10 mouse cellular contexts compared by ENCODE assay signal in genomic region chr2:26638039-26638438, GRCm38 (mm10). TPM values are rescaled to one million over a fixed set of nuclear protein-coding genes. Genes with fewer than 3 reads are reported as not detected.
DNase-seq lines count a peak whose midpoint lies in the region; ATAC-seq and TF ChIP-seq lines count a peak whose summit lies in the region.
"Had no signal": no experiment of that assay in that cellular context is flagged by ENCODE, and none has a peak within 500 bp of the region (broad histone marks: within the 10 kb centered on the region; RNA-seq: fewer than 3 reads in every experiment).

No protein-coding gene starts in this region.

- no peak for TF ChIP-seq EP300 in stomach, postnatal 0 days (optimal IDR thresholded peaks at IDR 0.05)

- peaks cover 34% of the 10 kb centered on the region for H3K36me3 ChIP-seq in stomach, embryonic 14.5 days (ENCODE audit: control insufficient read depth, insufficient read depth, low read length)
- peaks cover 18% of the 10 kb centered on the region for H3K36me3 ChIP-seq in stomach, postnatal 0 days (ENCODE audit: control insufficient read depth, insufficient read depth, low read length)
- peaks cover 54% of the 10 kb centered on the region for H3K36me3 ChIP-seq in forebrain, embryonic 14.5 days (ENCODE audit: control insufficient read depth, insufficient read depth, low read length)
- peaks cover 57% of the 10 kb centered on the region for H3K36me3 ChIP-seq in limb, embryonic 14.5 days (ENCODE audit: control insufficient read depth, insufficient read depth, low read length)
- H3K36me3 ChIP-seq in stomach, embryonic 16.5 days (ENCODE audit: control insufficient read depth, insufficient read depth, low read length), result peaks cover 13% of the 10 kb centered on the region

- no peak for DNase-seq in stomach, postnatal 0 days (ENCODE audit: low spot score)
- no peak for DNase-seq in forebrain, embryonic 14.5 days (ENCODE audit: low spot score)
- DNase-seq in limb, embryonic 14.5 days (ENCODE audit: low spot score), result no peak
- no peak for DNase-seq in adrenal gland, adult (ENCODE audit: inconsistent age in 2 of 2, low spot score in 1 of 2)
- DNase-seq in right cerebral cortex, postnatal 4 days, result no peak
- no peak for DNase-seq in left cerebral cortex, postnatal 36 days (ENCODE audit: low spot score in 2 of 2)

- H3K4me1 ChIP-seq in stomach, embryonic 14.5 days (ENCODE audit: control insufficient read depth, insufficient read depth, low read length), result peaks cover 16% of the 10 kb centered on the region
- peaks cover 6% of the 10 kb centered on the region; the same call in 1 of the 2 replicates for H3K4me1 ChIP-seq in stomach, postnatal 0 days (replicated peaks; ENCODE audit: control insufficient read depth, insufficient read depth)
- H3K4me1 ChIP-seq in forebrain, embryonic 14.5 days (ENCODE audit: control insufficient read depth, insufficient read depth, low read length), result peaks cover 13% of the 10 kb centered on the region
- peaks cover 18% of the 10 kb centered on the region for H3K4me1 ChIP-seq in limb, embryonic 14.5 days (ENCODE audit: control insufficient read depth, insufficient read depth, low read length)
- peaks cover 23% of the 10 kb centered on the region for H3K4me1 ChIP-seq in stomach, embryonic 16.5 days (ENCODE audit: control insufficient read depth, insufficient read depth, low read length)

- H3K4me3 ChIP-seq in stomach, embryonic 14.5 days (ENCODE audit: low read depth, low read length), result peak overlapping the region; percentile 88; the same call in 1 of the 2 replicates
- H3K4me3 ChIP-seq in stomach, postnatal 0 days (ENCODE audit: low read depth, low read length), result no peak overlapping the region
- H3K4me3 ChIP-seq in forebrain, embryonic 14.5 days (ENCODE audit: low read depth, low read length), result peak overlapping the region; percentile 94; the same call in 1 of the 2 replicates
- peak overlapping the region; percentile 96 for H3K4me3 ChIP-seq in limb, embryonic 14.5 days (replicated peaks; ENCODE audit: low read length)
- H3K4me3 ChIP-seq in stomach, embryonic 16.5 days (replicated peaks; ENCODE audit: low read length), result peak overlapping the region; percentile 87

- TF ChIP-seq POLR2A in limb, embryonic 14.5 days (IDR thresholded peaks at IDR 0.05; ENCODE audit: borderline replicate concordance, extremely low read depth, insufficient read depth, insufficient read length), result no peak

- H3K9ac ChIP-seq in stomach, embryonic 14.5 days (replicated peaks; ENCODE audit: low read depth, low read length), result no peak overlapping the region
- no peak overlapping the region; the same call in 1 of the 2 replicates for H3K9ac ChIP-seq in stomach, postnatal 0 days (ENCODE audit: low read length)
- peak overlapping the region; percentile 32; the same call in 1 of the 2 replicates for H3K9ac ChIP-seq in forebrain, embryonic 14.5 days (ENCODE audit: low read length)
- peak overlapping the region; percentile 95; the same call in 1 of the 2 replicates for H3K9ac ChIP-seq in limb, embryonic 14.5 days (ENCODE audit: low read depth, low read length, severe bottlenecking)
- peak overlapping the region; percentile 99; the same call in 1 of the 2 replicates for H3K9ac ChIP-seq in stomach, embryonic 16.5 days (ENCODE audit: low read length)

- intact Hi-C loops in left cerebral cortex, postnatal 36 days (cut with DNase I), result loop anchor here (10.0 kb wide), 1 partner anchor 377 kb away; no protein-coding TSS in a partner anchor

- peak overlapping the region; percentile 72 for H3K4me2 ChIP-seq in stomach, embryonic 14.5 days (replicated peaks; ENCODE audit: low read depth, low read length)
- no peak overlapping the region; the same call in 1 of the 2 replicates for H3K4me2 ChIP-seq in stomach, postnatal 0 days (replicated peaks; ENCODE audit: low read depth)
- peak overlapping the region; percentile 68 for H3K4me2 ChIP-seq in forebrain, embryonic 14.5 days (ENCODE audit: low read length)
- H3K4me2 ChIP-seq in limb, embryonic 14.5 days (replicated peaks; ENCODE audit: low read depth, low read length, severe bottlenecking), result peak overlapping the region; percentile 44; the same call in 1 of the 2 replicates
- peak overlapping the region; percentile 84 for H3K4me2 ChIP-seq in stomach, embryonic 16.5 days (ENCODE audit: low read depth, low read length)

- TF ChIP-seq CTCF in stomach, postnatal 0 days (IDR thresholded peaks at IDR 0.05; ENCODE audit: low read depth), result no peak

- ATAC-seq in stomach, embryonic 14.5 days (ENCODE audit: insufficient number of reproducible peaks, insufficient read depth, low FRiP score, low read depth), result no peak
- no peak for ATAC-seq in stomach, postnatal 0 days (ENCODE audit: low FRiP score, low TSS enrichment)
- ATAC-seq in forebrain, embryonic 14.5 days, result no peak
- ATAC-seq in limb, embryonic 14.5 days (ENCODE audit: low FRiP score, low read depth), result no peak
- no peak for ATAC-seq in stomach, embryonic 16.5 days (ENCODE audit: insufficient read depth, low FRiP score)

- no peak overlapping the region for H3K27ac ChIP-seq in stomach, embryonic 14.5 days (ENCODE audit: low read length)
- no peak overlapping the region for H3K27ac ChIP-seq in stomach, postnatal 0 days (replicated peaks)
- H3K27ac ChIP-seq in forebrain, embryonic 14.5 days (ENCODE audit: low read depth, low read length), result no peak overlapping the region
- H3K27ac ChIP-seq in limb, embryonic 14.5 days (replicated peaks; ENCODE audit: low read depth, low read length), result no peak overlapping the region
- H3K27ac ChIP-seq in stomach, embryonic 16.5 days (ENCODE audit: low read length), result no peak overlapping the region

- H3K27me3 ChIP-seq in stomach, embryonic 14.5 days (ENCODE audit: control insufficient read depth, insufficient read depth, low read length), result no peaks in the 10 kb centered on the region
- no peaks in the 10 kb centered on the region for H3K27me3 ChIP-seq in stomach, postnatal 0 days (ENCODE audit: control insufficient read depth, insufficient read depth, low read length)
- H3K27me3 ChIP-seq in forebrain, embryonic 14.5 days (replicated peaks; ENCODE audit: control insufficient read depth, insufficient read depth, low read length), result no peaks in the 10 kb centered on the region
- no peaks in the 10 kb centered on the region for H3K27me3 ChIP-seq in limb, embryonic 14.5 days (ENCODE audit: control insufficient read depth, insufficient read depth, low read length)
- no peaks in the 10 kb centered on the region for H3K27me3 ChIP-seq in stomach, embryonic 16.5 days (ENCODE audit: control insufficient read depth, insufficient read depth, low read length)

- H3K9me3 ChIP-seq in stomach, embryonic 14.5 days (ENCODE audit: control insufficient read depth, low read depth, low read length), result no peaks in the 10 kb centered on the region
- H3K9me3 ChIP-seq in stomach, postnatal 0 days (ENCODE audit: control insufficient read depth, low read length), result no peaks in the 10 kb centered on the region
- no peaks in the 10 kb centered on the region for H3K9me3 ChIP-seq in forebrain, embryonic 14.5 days (replicated peaks; ENCODE audit: control insufficient read depth, low read length)
- no peaks in the 10 kb centered on the region for H3K9me3 ChIP-seq in limb, embryonic 14.5 days (ENCODE audit: control insufficient read depth, low read length)
- H3K9me3 ChIP-seq in stomach, embryonic 16.5 days (replicated peaks; ENCODE audit: control insufficient read depth, low read length), result no peaks in the 10 kb centered on the region

- 78% methylated on average over 5 of the region's 5 CpGs for WGBS in stomach, embryonic 14.5 days
- 74% methylated on average over 5 of the region's 5 CpGs for WGBS in stomach, postnatal 0 days
- WGBS in forebrain, embryonic 14.5 days, result 87% methylated on average over 5 of the region's 5 CpGs
- WGBS in limb, embryonic 14.5 days, result 86% methylated on average over 5 of the region's 5 CpGs
- 79% methylated on average over 5 of the region's 5 CpGs for WGBS in stomach, embryonic 16.5 days

RNA-seq across cellular contexts. Expression of gene Fam69b, which starts 9.8 kb away (rescaled TPM):
- polyA plus RNA-seq in stomach, embryonic 14.5 days (2014; fragmentation: Nextera tagmentation; extraction: Ambion mirVana), result 37.7 and 38.5 TPM in 2 replicates
- 10.9 and 13.4 TPM in 2 replicates for polyA plus RNA-seq in stomach, postnatal 0 days (2015; fragmentation: Nextera tagmentation; extraction: Ambion mirVana)
- polyA plus RNA-seq in forebrain, embryonic 14.5 days (2014; fragmentation: Nextera tagmentation; extraction: Ambion mirVana), result 97.4 and 101 TPM in 2 replicates
- 42.2 and 62.8 TPM in 2 replicates for polyA plus RNA-seq in limb, embryonic 14.5 days (2012; rRNA removed)
- 47.5 and 54.2 TPM in 2 replicates for polyA plus RNA-seq in limb, embryonic 14.5 days (2014; fragmentation: Nextera tagmentation; extraction: Ambion mirVana)
- polyA plus RNA-seq in stomach, embryonic 16.5 days (2015; fragmentation: Nextera tagmentation; extraction: Ambion mirVana), result 23.2 and 27.3 TPM in 2 replicates
- total RNA-seq in left cerebral cortex, postnatal 36 days (2021), result 10 to 100 TPM; 69.1 to 81.4 TPM

RNA-seq across cellular contexts. Expression of gene Lcn4, which starts 33.0 kb away (rescaled TPM):
- polyA plus RNA-seq in stomach, embryonic 14.5 days (2014; fragmentation: Nextera tagmentation; extraction: Ambion mirVana), result not detected in 2 replicates
- not detected in 2 replicates for polyA plus RNA-seq in stomach, postnatal 0 days (2015; fragmentation: Nextera tagmentation; extraction: Ambion mirVana)
- not detected in 2 replicates for polyA plus RNA-seq in forebrain, embryonic 14.5 days (2014; fragmentation: Nextera tagmentation; extraction: Ambion mirVana)
- not detected in 2 replicates for polyA plus RNA-seq in limb, embryonic 14.5 days (2012; rRNA removed)
- polyA plus RNA-seq in limb, embryonic 14.5 days (2014; fragmentation: Nextera tagmentation; extraction: Ambion mirVana), result not detected in 2 replicates
- polyA plus RNA-seq in stomach, embryonic 16.5 days (2015; fragmentation: Nextera tagmentation; extraction: Ambion mirVana), result not detected in 2 replicates
- not detected for total RNA-seq in left cerebral cortex, postnatal 36 days (2021)
- total RNA-seq: gastrocnemius, adult 18-20 months had no signal

RNA-seq across cellular contexts. Expression of gene Agpat2, which starts 33.8 kb away (rescaled TPM):
- polyA plus RNA-seq in stomach, embryonic 14.5 days (2014; fragmentation: Nextera tagmentation; extraction: Ambion mirVana), result 43.7 and 44.8 TPM in 2 replicates
- 109 and 120 TPM in 2 replicates for polyA plus RNA-seq in stomach, postnatal 0 days (2015; fragmentation: Nextera tagmentation; extraction: Ambion mirVana)
- polyA plus RNA-seq in forebrain, embryonic 14.5 days (2014; fragmentation: Nextera tagmentation; extraction: Ambion mirVana), result 4.0 TPM in 2 replicates
- 27.8 and 35.1 TPM in 2 replicates for polyA plus RNA-seq in limb, embryonic 14.5 days (2012; rRNA removed)
- polyA plus RNA-seq in limb, embryonic 14.5 days (2014; fragmentation: Nextera tagmentation; extraction: Ambion mirVana), result 24.1 and 28.9 TPM in 2 replicates
- 66.8 and 72.1 TPM in 2 replicates for polyA plus RNA-seq in stomach, embryonic 16.5 days (2015; fragmentation: Nextera tagmentation; extraction: Ambion mirVana)
- total RNA-seq in left cerebral cortex, postnatal 36 days (2021), result 1 to 10 TPM; 1.5 to 1.6 TPM

RNA-seq across cellular contexts. Expression of gene Gm20532, which starts 51.6 kb away (rescaled TPM):
- polyA plus RNA-seq in stomach, embryonic 14.5 days (2014; fragmentation: Nextera tagmentation; extraction: Ambion mirVana), result not detected in 2 replicates
- polyA plus RNA-seq in stomach, postnatal 0 days (2015; fragmentation: Nextera tagmentation; extraction: Ambion mirVana), result 0.18 TPM in 1 of 2 replicates, not detected in the other
- polyA plus RNA-seq in forebrain, embryonic 14.5 days (2014; fragmentation: Nextera tagmentation; extraction: Ambion mirVana), result not detected in 2 replicates
- not detected in 2 replicates for polyA plus RNA-seq in limb, embryonic 14.5 days (2012; rRNA removed)
- polyA plus RNA-seq in limb, embryonic 14.5 days (2014; fragmentation: Nextera tagmentation; extraction: Ambion mirVana), result not detected in 2 replicates
- not detected in 2 replicates for polyA plus RNA-seq in stomach, embryonic 16.5 days (2015; fragmentation: Nextera tagmentation; extraction: Ambion mirVana)
- total RNA-seq in left cerebral cortex, postnatal 36 days (2021), result not detected
- total RNA-seq: gastrocnemius, adult 18-20 months had no signal
- polyA plus RNA-seq: spleen, adult 2 months had no signal

RNA-seq across cellular contexts. Expression of gene Egfl7, which starts 58.2 kb away (rescaled TPM):
- 113 and 120 TPM in 2 replicates for polyA plus RNA-seq in stomach, embryonic 14.5 days (2014; fragmentation: Nextera tagmentation; extraction: Ambion mirVana)
- polyA plus RNA-seq in stomach, postnatal 0 days (2015; fragmentation: Nextera tagmentation; extraction: Ambion mirVana), result 49.7 and 54.3 TPM in 2 replicates
- 52.5 and 52.8 TPM in 2 replicates for polyA plus RNA-seq in forebrain, embryonic 14.5 days (2014; fragmentation: Nextera tagmentation; extraction: Ambion mirVana)
- polyA plus RNA-seq in limb, embryonic 14.5 days (2012; rRNA removed), result 262 and 311 TPM in 2 replicates
- 104 and 108 TPM in 2 replicates for polyA plus RNA-seq in limb, embryonic 14.5 days (2014; fragmentation: Nextera tagmentation; extraction: Ambion mirVana)
- 116 and 120 TPM in 2 replicates for polyA plus RNA-seq in stomach, embryonic 16.5 days (2015; fragmentation: Nextera tagmentation; extraction: Ambion mirVana)
- total RNA-seq in left cerebral cortex, postnatal 36 days (2021), result 10 to 100 TPM; 61.6 to 85.2 TPM

Comparison
In these comparisons a context has a peak if more than half of its experiments do, and no peak if none do; other contexts are left out.
1. H3K9ac ChIP-seq: peak in forebrain, embryonic 14.5 days (single experiment), limb, embryonic 14.5 days (single experiment) and stomach, embryonic 16.5 days (single experiment); none in stomach, embryonic 14.5 days (single experiment) and stomach, postnatal 0 days (single experiment).